Mouse (Mus musculus) c-Kit-positive CD71-positive TER-119-negative erythroid progenitor cells, embryonic 14.5 days (primary cell): ENCODE results near the gene Acsm3.

Experiments
- DNase-seq: peaks from one replicate; pipeline ENCODE4 v3.0.0-alpha.2; 2013; ENCODE audit warnings: low read depth

The Acsm3 gene

GRCm38 (mm10) chr7:119800488-119800887 is 39.8 kb downstream of the Acsm3 start:
- no peak for DNase-seq

DNA sequence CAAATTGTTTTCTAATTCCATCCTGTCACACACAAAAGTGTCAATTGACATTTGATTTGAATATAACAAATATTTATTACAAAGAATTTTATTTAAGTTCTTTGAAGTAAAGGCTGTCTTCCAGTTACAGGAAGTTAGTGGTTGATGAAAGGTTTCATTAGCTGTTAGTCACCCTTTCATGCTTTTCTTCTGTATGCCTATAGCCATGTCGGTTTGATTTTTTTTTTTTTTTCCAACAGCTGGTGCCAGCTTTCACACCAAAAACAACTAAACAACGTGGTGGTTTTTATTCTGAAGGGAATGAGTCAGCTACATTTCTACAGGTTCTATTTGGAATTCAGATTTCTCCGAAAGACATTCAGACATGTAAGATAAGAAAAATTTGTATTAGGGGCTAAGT is 40.3 kb downstream of the Acsm3 start:
- no peak for DNase-seq

DNA sequence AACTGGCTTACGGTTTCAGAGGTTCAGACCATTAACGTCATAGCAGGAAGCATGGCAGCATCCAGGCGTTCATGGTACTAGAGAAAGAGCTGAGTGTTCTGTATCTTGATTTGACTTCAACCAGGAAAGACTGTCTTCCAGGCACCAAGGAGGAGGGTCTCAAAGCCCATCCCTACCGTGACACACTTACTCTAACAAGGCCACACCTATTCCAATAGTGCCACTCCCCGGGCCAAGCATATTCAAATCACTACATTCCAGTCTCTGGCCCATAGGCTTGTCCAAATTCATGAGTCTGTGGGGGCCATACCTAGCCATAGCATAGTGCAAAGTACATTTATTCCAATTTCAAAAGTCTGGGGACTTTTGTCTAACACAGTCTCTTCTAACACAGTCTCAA is 46.7 kb downstream of the Acsm3 start:
- DNase-seq: no peak

DNA sequence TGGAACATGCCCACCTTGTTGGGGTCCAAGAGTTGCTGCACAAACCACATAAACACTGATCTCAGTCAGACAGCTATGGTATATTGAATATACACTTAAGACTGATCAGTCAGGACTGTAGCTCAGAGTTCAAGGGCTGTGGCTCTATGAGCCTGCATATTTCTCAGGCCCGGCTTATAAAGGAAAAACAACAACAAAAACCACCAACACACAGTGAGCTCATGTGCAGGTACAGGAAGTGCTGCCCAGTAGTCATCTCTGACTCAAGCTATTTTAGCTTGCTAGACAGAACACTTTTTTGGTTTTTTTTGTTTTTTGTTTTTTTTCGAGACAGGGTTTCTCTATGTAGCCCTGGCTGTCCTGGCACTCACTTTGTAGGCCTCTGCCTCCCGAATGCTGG is 48.0 kb downstream of the Acsm3 start:
- no peak for DNase-seq

DNA sequence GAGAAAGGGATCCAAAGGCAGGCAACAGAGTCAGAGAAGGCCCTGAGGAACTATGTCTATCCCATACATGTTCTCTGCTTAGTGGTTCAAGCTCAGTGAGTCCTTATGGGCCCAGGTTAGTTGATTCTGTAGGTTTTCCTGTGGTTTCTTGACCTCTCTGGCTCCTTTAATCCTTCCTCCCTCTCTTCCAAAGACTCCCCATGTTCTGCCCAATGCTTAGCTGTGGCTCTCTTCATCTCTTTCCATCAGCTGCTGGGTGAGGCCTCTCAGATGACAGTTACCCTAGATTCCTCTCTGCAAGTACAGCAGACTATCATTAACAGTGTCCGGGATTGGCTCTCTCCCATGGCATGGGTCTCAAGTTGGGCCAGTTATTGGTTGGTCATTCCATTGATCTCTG is 74.6 kb downstream of the Acsm3 start:
- no peak for DNase-seq

- DNase-seq: no peak
Measured at GRCm38 (mm10) chr7:119835996-119836777, 75.5 kb downstream of the Acsm3 start.
